Mouse (Mus musculus) kidney, adult 2 months (tissue): ENCODE data around the gene Rtn2.

Source experiments
- CTCF ChIP-seq: fragments of 200-500 bp; conservative IDR thresholded peaks from 2 replicates; pipeline ENCODE4 v1.5.1; 2011; ENCODE audit warnings: low read depth, mild to moderate bottlenecking, control low read depth, low read length, moderate library complexity, mixed read lengths; ENCODE audit not compliant: insufficient read depth, insufficient read length
- POLR2A ChIP-seq: fragments of 200-500 bp; IDR thresholded peaks from one replicate; pipeline ENCODE4 v1.6.1; 2011; ENCODE audit warnings: low read depth, low read length, control low read depth

DNA sequence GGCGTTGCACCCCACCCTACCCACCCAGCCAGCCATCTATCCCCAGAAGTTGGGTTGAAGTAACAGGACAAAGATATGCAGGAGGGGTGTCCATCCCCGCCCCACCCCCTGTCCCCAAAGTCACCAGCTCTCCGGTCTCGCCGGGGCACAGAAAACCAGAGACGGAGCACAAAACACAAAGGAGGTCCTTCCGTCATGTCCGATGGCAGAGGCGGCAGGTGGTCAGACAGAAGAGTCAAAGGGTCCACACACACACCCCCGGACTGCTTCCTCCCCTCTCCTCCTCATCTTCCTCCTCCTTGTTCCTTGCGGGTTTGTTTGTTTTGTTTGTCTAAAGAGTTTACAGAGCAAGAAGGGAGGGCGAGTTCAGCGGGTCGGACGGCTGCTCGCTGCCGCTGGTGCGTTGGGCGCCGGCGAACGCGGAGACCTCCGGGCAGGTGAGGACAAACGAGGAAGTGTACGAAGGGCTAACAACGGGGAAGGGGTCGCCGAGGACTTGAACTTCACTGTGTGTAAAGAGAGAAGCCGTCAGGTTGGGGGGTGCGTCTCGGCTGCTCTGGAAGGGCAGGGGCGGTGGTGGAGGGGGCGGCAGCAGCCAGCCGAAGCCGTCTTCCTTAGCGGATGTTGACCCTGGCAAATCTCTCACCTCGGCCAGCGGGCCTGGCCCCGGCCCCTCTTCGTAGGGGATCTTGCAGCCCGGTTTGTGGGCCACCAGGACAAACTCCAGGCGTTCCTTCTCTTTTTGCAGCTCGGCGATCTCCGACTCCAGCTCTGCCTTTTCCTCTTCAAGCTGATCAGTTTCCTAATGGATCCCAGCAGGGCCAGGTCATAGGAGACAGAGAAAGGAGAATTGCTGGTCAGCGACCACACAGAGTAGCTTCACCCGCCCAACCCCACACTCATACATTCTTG is 22.3 kb downstream of the Rtn2 start:
- TF ChIP-seq CTCF, result no peak
- no peak for TF ChIP-seq POLR2A
